In genomic region chr8:88631081-88631480, GRCm38 (mm10) we compare ENCODE assay signal across 9 mouse cellular contexts. TPM values are rescaled to one million over a fixed set of nuclear protein-coding genes. Genes with fewer than 3 reads are reported as not detected.
DNase-seq lines count a peak whose midpoint lies in the region; ATAC-seq and TF ChIP-seq lines count a peak whose summit lies in the region.
"Had no signal": no experiment of that assay in that cellular context is flagged by ENCODE, and none has a peak within 500 bp of the region (broad histone marks: within the 10 kb centered on the region; RNA-seq: fewer than 3 reads in every experiment).

No protein-coding gene starts in this region.

- no peak overlapping the region for H3K9ac ChIP-seq in stomach, postnatal 0 days (ENCODE audit: low read length)
- H3K9ac ChIP-seq in forebrain, embryonic 13.5 days, result no peak overlapping the region
- H3K9ac ChIP-seq: limb, embryonic 15.5 days had no signal

- 0 out of 2 replicates have a peak, but pooled peaks cover 3% of the 10 kb centered on the region for H3K4me1 ChIP-seq in stomach, postnatal 0 days (replicated peaks; ENCODE audit: control insufficient read depth, insufficient read depth)
- peaks cover 20% of the 10 kb centered on the region for H3K4me1 ChIP-seq in forebrain, embryonic 13.5 days

- intact Hi-C loops in gastrocnemius, adult 2 months (cut with DNase I), result no loop called here
- intact Hi-C loops in left cerebral cortex, postnatal 14 days (cut with DNase I), result no loop called here

- H3K9me3 ChIP-seq in stomach, postnatal 0 days (ENCODE audit: control insufficient read depth, low read length), result no peaks in the 10 kb centered on the region
- no peaks in the 10 kb centered on the region for H3K9me3 ChIP-seq in forebrain, embryonic 13.5 days (replicated peaks)
- H3K9me3 ChIP-seq: limb, embryonic 15.5 days had no signal

- TF ChIP-seq EP300 in stomach, postnatal 0 days (optimal IDR thresholded peaks at IDR 0.05), result no peak

- ATAC-seq in stomach, postnatal 0 days (ENCODE audit: low FRiP score, low TSS enrichment), result no peak
- ATAC-seq in forebrain, embryonic 13.5 days, result no peak

- no peaks in the 10 kb centered on the region for H3K36me3 ChIP-seq in stomach, postnatal 0 days (ENCODE audit: control insufficient read depth, insufficient read depth, low read length)
- no peaks in the 10 kb centered on the region for H3K36me3 ChIP-seq in forebrain, embryonic 13.5 days (ENCODE audit: poor library complexity, severe bottlenecking)
- H3K36me3 ChIP-seq: limb, embryonic 15.5 days had no signal

- H3K27ac ChIP-seq in gastrocnemius, adult 2 months, result no peak overlapping the region
- H3K27ac ChIP-seq in stomach, postnatal 0 days (replicated peaks), result no peak overlapping the region
- H3K27ac ChIP-seq in forebrain, embryonic 13.5 days, result no peak overlapping the region
- H3K27ac ChIP-seq: limb, embryonic 15.5 days had no signal

- peak; percentile 38 for TF ChIP-seq CTCF in gastrocnemius, adult 2 months (IDR thresholded peaks at IDR 0.05)
- TF ChIP-seq CTCF in stomach, postnatal 0 days (IDR thresholded peaks at IDR 0.05; ENCODE audit: low read depth), result peak; percentile 53

- peak; percentile 31 for DNase-seq in gastrocnemius, adult 2 months
- DNase-seq in gastrocnemius, adult 8-10 months (ENCODE audit: low spot score in 2 of 2), result no peak
- peak; percentile 48 for DNase-seq in A20 (ENCODE audit: low read depth, low spot score)
- DNase-seq in adrenal gland, postnatal 14 days, result peak; percentile 69
- DNase-seq in left cerebral cortex, postnatal 14 days (ENCODE audit: low spot score in 2 of 2), result peak; percentile 53 to 86
- no peak for DNase-seq in stomach, postnatal 0 days (ENCODE audit: low spot score)
- no peak for DNase-seq in spleen, postnatal 14 days (ENCODE audit: low spot score in 2 of 2)

- H3K4me3 ChIP-seq in gastrocnemius, adult 2 months, result no peak overlapping the region
- no peak overlapping the region for H3K4me3 ChIP-seq in stomach, postnatal 0 days (ENCODE audit: low read depth, low read length)
- no peak overlapping the region for H3K4me3 ChIP-seq in forebrain, embryonic 13.5 days
- H3K4me3 ChIP-seq: limb, embryonic 15.5 days had no signal

- H3K27me3 ChIP-seq in stomach, postnatal 0 days (ENCODE audit: control insufficient read depth, insufficient read depth, low read length), result no peaks in the 10 kb centered on the region
- peaks cover 22% of the 10 kb centered on the region; the same call in 1 of the 2 replicates for H3K27me3 ChIP-seq in forebrain, embryonic 13.5 days

- H3K4me2 ChIP-seq in stomach, postnatal 0 days (replicated peaks; ENCODE audit: low read depth), result no peak overlapping the region
- no peak overlapping the region for H3K4me2 ChIP-seq in forebrain, embryonic 13.5 days
- H3K4me2 ChIP-seq: limb, embryonic 15.5 days had no signal

RNA-seq across cellular contexts. Expression of gene Snx20, which starts 4.8 kb away (rescaled TPM):
- under 1 TPM in 1 of 2 experiments, not detected in 1; 0.28 TPM for total RNA-seq in gastrocnemius, adult 2 months (2021)
- under 1 TPM in 2 of 4 experiments, not detected in 2; 0.21 to 0.52 TPM for total RNA-seq in gastrocnemius, adult 8-10 months (2022)
- total RNA-seq in adrenal gland, postnatal 14 days (2021), result 1.0 and 5.4 TPM in 2 replicates
- 1 to 10 TPM; 1.8 to 2.0 TPM for total RNA-seq in left cerebral cortex, postnatal 14 days (2021)
- 2.0 and 2.1 TPM in 2 replicates for polyA plus RNA-seq in stomach, postnatal 0 days (2015; fragmentation: Nextera tagmentation; extraction: Ambion mirVana)
- polyA plus RNA-seq in forebrain, embryonic 13.5 days (2015; fragmentation: Nextera tagmentation; extraction: Ambion mirVana), result 0.47 and 0.80 TPM in 2 replicates

RNA-seq across cellular contexts. Expression of gene Nod2, which starts 16.0 kb away (rescaled TPM):
- total RNA-seq in gastrocnemius, adult 2 months (2021), result under 1 TPM; 0.31 to 0.53 TPM
- total RNA-seq in gastrocnemius, adult 8-10 months (2022), result under 1 TPM; 0.13 to 0.29 (median 0.20) TPM
- 0.64 and 0.78 TPM in 2 replicates for total RNA-seq in adrenal gland, postnatal 14 days (2021)
- total RNA-seq in left cerebral cortex, postnatal 14 days (2021), result under 1 TPM; 0.51 to 0.53 TPM
- polyA plus RNA-seq in stomach, postnatal 0 days (2015; fragmentation: Nextera tagmentation; extraction: Ambion mirVana), result 0.12 and 0.15 TPM in 2 replicates
- 0.06 and 0.10 TPM in 2 replicates for polyA plus RNA-seq in forebrain, embryonic 13.5 days (2015; fragmentation: Nextera tagmentation; extraction: Ambion mirVana)

Comparison
In these comparisons a context has a peak if more than half of its experiments do, and no peak if none do; other contexts are left out.
1. DNase-seq: peak in gastrocnemius, adult 2 months (single experiment), A20 (single experiment), adrenal gland, postnatal 14 days (single experiment) and left cerebral cortex, postnatal 14 days (2 of 2); none in gastrocnemius, adult 8-10 months (0 of 2), stomach, postnatal 0 days (single experiment) and spleen, postnatal 14 days (0 of 2).